In genomic region chr9:109000726-109001125, GRCm38 (mm10) we compare ENCODE assay signal across 9 mouse cellular contexts. TPM values are rescaled to one million over a fixed set of nuclear protein-coding genes. Genes with fewer than 3 reads are reported as not detected.
DNase-seq lines count a peak whose midpoint lies in the region; ATAC-seq and TF ChIP-seq lines count a peak whose summit lies in the region.
"Had no signal": no experiment of that assay in that cellular context is flagged by ENCODE, and none has a peak within 500 bp of the region (broad histone marks: within the 10 kb centered on the region; RNA-seq: fewer than 3 reads in every experiment).

No protein-coding gene starts in this region.

- H3K4me1 ChIP-seq in heart, embryonic 10.5 days = peaks cover 10% of the 10 kb centered on the region
- no peaks in the 10 kb centered on the region for H3K4me1 ChIP-seq in kidney, postnatal 0 days (replicated peaks; ENCODE audit: insufficient read depth, low read length)
- H3K4me1 ChIP-seq: limb, embryonic 15.5 days had no signal

- no peak overlapping the region for H3K4me3 ChIP-seq in heart, embryonic 10.5 days
- no peak overlapping the region for H3K4me3 ChIP-seq in kidney, postnatal 0 days (replicated peaks; ENCODE audit: low read depth, low read length)
- H3K4me3 ChIP-seq: limb, embryonic 15.5 days had no signal

- H3K9ac ChIP-seq in kidney, postnatal 0 days (ENCODE audit: low read depth, low read length) = no peak overlapping the region
- H3K9ac ChIP-seq: limb, embryonic 15.5 days had no signal

- H3K36me3 ChIP-seq in heart, embryonic 10.5 days = no peaks in the 10 kb centered on the region
- H3K36me3 ChIP-seq in kidney, postnatal 0 days (ENCODE audit: insufficient read depth, low read length) = no peaks in the 10 kb centered on the region
- H3K36me3 ChIP-seq: limb, embryonic 15.5 days had no signal

- peak; percentile 64 for DNase-seq in gastrocnemius, adult 18-20 months (ENCODE audit: low spot score)
- DNase-seq in gastrocnemius, postnatal 25 days = no peak
- peak; percentile 89 for DNase-seq in embryo, embryonic 10 days (ENCODE audit: low spot score)
- peak; percentile 90 for DNase-seq in heart, embryonic 10.5 days (ENCODE audit: low spot score)
- peak; percentile 90 for DNase-seq in kidney, postnatal 0 days (ENCODE audit: low spot score)
- peak; percentile 75 for DNase-seq in lung, postnatal 10 days
- peak; percentile 59 for DNase-seq in right cerebral cortex, postnatal 14 days

- TF ChIP-seq CTCF in kidney, postnatal 0 days (IDR thresholded peaks at IDR 0.05; ENCODE audit: low read depth) = peak; percentile 99

- no peak overlapping the region for H3K27ac ChIP-seq in heart, embryonic 10.5 days
- no peak overlapping the region for H3K27ac ChIP-seq in kidney, postnatal 0 days
- H3K27ac ChIP-seq: limb, embryonic 15.5 days had no signal

- H3K27me3 ChIP-seq in heart, embryonic 10.5 days (ENCODE audit: insufficient read depth, poor library complexity, severe bottlenecking) = no peaks in the 10 kb centered on the region
- no peaks in the 10 kb centered on the region for H3K27me3 ChIP-seq in kidney, postnatal 0 days (ENCODE audit: insufficient read depth, low read length)
- H3K27me3 ChIP-seq: limb, embryonic 15.5 days had no signal

- H3K9me3 ChIP-seq in heart, embryonic 10.5 days = no peaks in the 10 kb centered on the region
- H3K9me3 ChIP-seq in kidney, postnatal 0 days (replicated peaks; ENCODE audit: low read length) = no peaks in the 10 kb centered on the region
- H3K9me3 ChIP-seq: limb, embryonic 15.5 days had no signal

- no peak overlapping the region for H3K4me2 ChIP-seq in kidney, postnatal 0 days (ENCODE audit: low read length)
- H3K4me2 ChIP-seq: limb, embryonic 15.5 days had no signal

- WGBS in heart, embryonic 10.5 days = 6% methylated on average over 3 of the region's 3 CpGs
- whole genome bisulfite sequencing in kidney, postnatal 0 days = 12% methylated on average over 3 of the region's 3 CpGs

- peak; percentile 79 for ATAC-seq in activated CD4-positive, CD25-positive, alpha-beta regulatory T cell, adult 4 months
- peak; percentile 60 for ATAC-seq in kidney, postnatal 0 days (replicated peaks; ENCODE audit: low FRiP score, low read depth)

RNA-seq across cellular contexts. Expression of gene Pfkfb4, which starts 9.1 kb away (rescaled TPM):
- 10 to 100 TPM; 18.8 to 43.0 TPM for total RNA-seq in gastrocnemius, adult 18-20 months (2021)
- total RNA-seq in gastrocnemius, postnatal 25 days (2021) = 10 to 100 TPM; 20.4 to 32.4 TPM
- 1 to 10 TPM; 2.2 to 2.5 TPM for polyA plus RNA-seq in activated CD4-positive, CD25-positive, alpha-beta regulatory T cell, adult 4 months (2017; shearing (Covaris generic))
- 6.9 and 9.4 TPM in 2 replicates for polyA plus RNA-seq in heart, embryonic 10.5 days (2016; fragmentation: Nextera tagmentation; extraction: Ambion mirVana)
- polyA plus RNA-seq in kidney, postnatal 0 days (2015; fragmentation: Nextera tagmentation; extraction: Ambion mirVana) = 5.8 and 7.9 TPM in 2 replicates

RNA-seq across cellular contexts. Expression of gene Ucn2, which starts 14.9 kb away (rescaled TPM):
- total RNA-seq in gastrocnemius, adult 18-20 months (2021) = under 1 TPM; 0.27 to 0.90 TPM
- total RNA-seq in gastrocnemius, postnatal 25 days (2021) = under 1 TPM; 0.23 to 0.24 TPM
- polyA plus RNA-seq in activated CD4-positive, CD25-positive, alpha-beta regulatory T cell, adult 4 months (2017; shearing (Covaris generic)) = not detected
- not detected in 2 replicates for polyA plus RNA-seq in heart, embryonic 10.5 days (2016; fragmentation: Nextera tagmentation; extraction: Ambion mirVana)
- 0.11 TPM in 1 of 2 replicates, not detected in the other for polyA plus RNA-seq in kidney, postnatal 0 days (2015; fragmentation: Nextera tagmentation; extraction: Ambion mirVana)

RNA-seq across cellular contexts. Expression of gene Shisa5, which starts 37.6 kb away (rescaled TPM):
- 10 to 100 TPM in 1 of 2 experiments, 1 to 10 TPM in 1; 9.8 to 15.5 TPM for total RNA-seq in gastrocnemius, adult 18-20 months (2021)
- total RNA-seq in gastrocnemius, postnatal 25 days (2021) = 10 to 100 TPM; 12.9 to 21.6 TPM
- 1,000 to 10,000 TPM; 2,345 to 2,363 TPM for polyA plus RNA-seq in activated CD4-positive, CD25-positive, alpha-beta regulatory T cell, adult 4 months (2017; shearing (Covaris generic))
- 58.2 and 68.5 TPM in 2 replicates for polyA plus RNA-seq in heart, embryonic 10.5 days (2016; fragmentation: Nextera tagmentation; extraction: Ambion mirVana)
- 122 and 123 TPM in 2 replicates for polyA plus RNA-seq in kidney, postnatal 0 days (2015; fragmentation: Nextera tagmentation; extraction: Ambion mirVana)

RNA-seq across cellular contexts. Expression of gene Col7a1, which starts 47.3 kb away (rescaled TPM):
- 1 to 10 TPM; 2.2 to 3.5 TPM for total RNA-seq in gastrocnemius, adult 18-20 months (2021)
- 1 to 10 TPM; 1.6 to 3.5 TPM for total RNA-seq in gastrocnemius, postnatal 25 days (2021)
- polyA plus RNA-seq in activated CD4-positive, CD25-positive, alpha-beta regulatory T cell, adult 4 months (2017; shearing (Covaris generic)) = not detected
- polyA plus RNA-seq in heart, embryonic 10.5 days (2016; fragmentation: Nextera tagmentation; extraction: Ambion mirVana) = 1.0 and 1.8 TPM in 2 replicates
- polyA plus RNA-seq in kidney, postnatal 0 days (2015; fragmentation: Nextera tagmentation; extraction: Ambion mirVana) = 2.9 and 3.1 TPM in 2 replicates

RNA-seq across cellular contexts. Expression of gene Trex1, which starts 58.8 kb away (rescaled TPM):
- 10 to 100 TPM; 13.1 to 17.2 TPM for total RNA-seq in gastrocnemius, adult 18-20 months (2021)
- 10 to 100 TPM in 1 of 2 experiments, 1 to 10 TPM in 1; 9.7 to 10.5 TPM for total RNA-seq in gastrocnemius, postnatal 25 days (2021)
- 10 to 100 TPM; 36.6 to 42.8 TPM for polyA plus RNA-seq in activated CD4-positive, CD25-positive, alpha-beta regulatory T cell, adult 4 months (2017; shearing (Covaris generic))
- polyA plus RNA-seq in heart, embryonic 10.5 days (2016; fragmentation: Nextera tagmentation; extraction: Ambion mirVana) = 8.2 and 8.9 TPM in 2 replicates
- polyA plus RNA-seq in kidney, postnatal 0 days (2015; fragmentation: Nextera tagmentation; extraction: Ambion mirVana) = 14.3 and 15.2 TPM in 2 replicates

Comparison
In these comparisons a context has a peak if more than half of its experiments do, and no peak if none do; other contexts are left out.
1. RNA of gene Shisa5, which starts 37.6 kb away (polyA plus RNA-seq): 2,345 to 2,363 TPM in activated CD4-positive, CD25-positive, alpha-beta regulatory T cell, adult 4 months; 122 to 123 TPM in kidney, postnatal 0 days and 58.2 to 68.5 TPM in heart, embryonic 10.5 days; every median in the first group is over 10 times any median in the second.